Mouse (Mus musculus) thymus, postnatal 10 days (tissue): ENCODE data around the gene Tmco1.
A peak's percentile ranks its signal among the peaks of the same experiment; 100 is the strongest.

ENCODE experiments used
- DNase-seq, 2 experiments: peaks; one replicate each; pipeline ENCODE4 v3.0.0; 2021; ENCODE audit warnings: low spot score in 2 of 2

The Tmco1 gene

GRCm38 (mm10) chr1:167283441-167284257 lies 24.5 kb upstream of the Tmco1 start:
- DNase-seq = peak; percentile 60 to 62

GRCm38 (mm10) chr1:167284258-167284836 lies 23.8 kb upstream of the Tmco1 start:
- peak; percentile 85 to 87 for DNase-seq

GRCm38 (mm10) chr1:167284837-167285319 lies 23.3 kb upstream of the Tmco1 start:
- peak; percentile 81 to 82 for DNase-seq

GRCm38 (mm10) chr1:167285320-167285355 lies 23.0 kb upstream of the Tmco1 start, which contains the start of gene Uck2:
Gene Uck2 (minus strand): TSS chr1:167285320.
- no peak for DNase-seq

- no peak for DNase-seq
Observed at GRCm38 (mm10) chr1:167285356-167285755, 22.8 kb upstream of the Tmco1 start.

- DNase-seq = no peak
Observed at GRCm38 (mm10) chr1:167287156-167287555, 21.0 kb upstream of the Tmco1 start.

- no peak for DNase-seq
Observed at GRCm38 (mm10) chr1:167288665-167289538, 19.3 kb upstream of the Tmco1 start.

- no peak for DNase-seq
Observed at GRCm38 (mm10) chr1:167289567-167290262, 18.5 kb upstream of the Tmco1 start.

GRCm38 (mm10) chr1:167290263-167290592 lies 17.9 kb upstream of the Tmco1 start:
- DNase-seq = no peak

GRCm38 (mm10) chr1:167291610-167292009 lies 16.6 kb upstream of the Tmco1 start:
- no peak for DNase-seq

GRCm38 (mm10) chr1:167292447-167292846 lies 15.7 kb upstream of the Tmco1 start:
- DNase-seq = no peak

- DNase-seq = no peak
Observed at GRCm38 (mm10) chr1:167295679-167296402, 12.3 kb upstream of the Tmco1 start.

GRCm38 (mm10) chr1:167300122-167300521 lies 8.1 kb upstream of the Tmco1 start:
- no peak for DNase-seq

GRCm38 (mm10) chr1:167305501-167306137 lies 2.6 kb upstream of the Tmco1 start:
- no peak for DNase-seq

GRCm38 (mm10) chr1:167306451-167307240 lies 1.5 kb upstream of the Tmco1 start:
- DNase-seq = peak; percentile 67 to 73

- DNase-seq = no peak
Observed at GRCm38 (mm10) chr1:167307674-167308073, 504 bp upstream of the Tmco1 start.

- no peak for DNase-seq
Observed at GRCm38 (mm10) chr1:167312367-167312766, 4.2 kb downstream of the Tmco1 start.

GRCm38 (mm10) chr1:167313220-167313619 lies 5.0 kb downstream of the Tmco1 start:
- DNase-seq = no peak

- no peak for DNase-seq
Observed at GRCm38 (mm10) chr1:167321691-167322090, 13.5 kb downstream of the Tmco1 start.

- no peak for DNase-seq
Observed at GRCm38 (mm10) chr1:167328776-167329175, 20.6 kb downstream of the Tmco1 start.
